Mouse (Mus musculus): Measurements from ENCODE around the gene Gm47955.
"Not testable (repeated sequence)": the region's sequence is repeated elsewhere in the genome, so short reads cannot be mapped to it uniquely, and the experiment has no call there.

The Gm47955 gene

DNA sequence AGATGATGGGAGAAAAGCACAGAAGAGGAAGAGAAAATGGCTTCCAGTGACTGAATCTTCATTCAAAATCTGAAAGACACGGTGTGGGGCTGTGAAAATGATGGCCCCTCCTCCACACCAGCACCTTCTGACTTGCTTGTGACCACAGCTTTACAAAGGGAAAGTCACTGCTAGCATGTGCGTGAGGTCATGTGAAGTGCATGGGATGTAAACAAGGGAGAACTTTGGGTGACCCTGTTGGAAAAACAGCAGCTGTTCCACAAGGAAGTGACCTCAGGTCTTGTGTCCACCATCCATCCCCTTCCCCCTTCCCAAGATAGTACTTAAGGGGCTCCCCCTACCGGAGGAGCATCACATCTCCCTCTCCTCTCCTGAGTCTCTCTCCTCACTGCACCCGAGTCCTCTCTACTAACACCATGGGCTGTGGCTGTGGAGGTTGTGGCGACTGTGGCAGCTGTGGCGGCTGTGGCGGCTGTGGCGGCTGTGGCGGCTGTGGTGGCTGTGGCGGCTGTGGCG is at the start of gene Gm47955:
Gene Gm47955, plus strand, starts transcription at position 417 of the 516 bp plus-strand sequence.
- no peak for DNase-seq (ENCODE audit: low spot score)

DNA sequence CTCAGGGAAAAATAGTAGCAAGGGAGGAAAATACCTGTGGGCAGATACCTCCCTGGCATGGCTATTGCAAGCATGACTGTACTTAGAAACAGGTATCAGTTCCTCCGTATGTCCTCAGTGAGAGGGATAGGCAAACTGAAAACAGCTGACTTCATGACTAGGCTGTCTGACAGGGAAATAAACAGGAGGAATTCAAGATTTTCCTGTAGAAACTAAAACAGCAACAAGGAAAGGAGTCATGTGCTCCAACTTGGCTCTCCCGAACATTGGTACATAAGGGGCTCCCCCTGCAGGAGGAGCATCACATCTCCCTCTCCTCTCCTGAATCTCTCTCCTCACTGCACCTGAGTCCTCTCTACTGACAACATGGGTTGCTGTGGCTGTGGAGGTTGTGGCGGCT is 47.1 kb upstream of the Gm47955 start, which contains the start of gene A030005L19Rik:
Gene A030005L19Rik, plus strand, starts transcription at position 301 of the 400 bp plus-strand sequence.
- DNase-seq (ENCODE audit: low spot score) = no peak

- not testable (repeated sequence) for DNase-seq (ENCODE audit: low spot score)
These were observed 46.7 kb upstream of the Gm47955 start for GRCm38 (mm10) chr1:82913434-82913833.

- no peak for DNase-seq (ENCODE audit: low spot score)
These were observed 35.4 kb upstream of the Gm47955 start, which contains the start of gene A030014E15Rik for GRCm38 (mm10) chr1:82924650-82925049. Gene A030014E15Rik, plus strand, starts transcription at chr1:82924917.

GRCm38 (mm10) chr1:82930558-82930957 is 29.5 kb upstream of the Gm47955 start:
- not testable (repeated sequence) for DNase-seq (ENCODE audit: low spot score)

DNA sequence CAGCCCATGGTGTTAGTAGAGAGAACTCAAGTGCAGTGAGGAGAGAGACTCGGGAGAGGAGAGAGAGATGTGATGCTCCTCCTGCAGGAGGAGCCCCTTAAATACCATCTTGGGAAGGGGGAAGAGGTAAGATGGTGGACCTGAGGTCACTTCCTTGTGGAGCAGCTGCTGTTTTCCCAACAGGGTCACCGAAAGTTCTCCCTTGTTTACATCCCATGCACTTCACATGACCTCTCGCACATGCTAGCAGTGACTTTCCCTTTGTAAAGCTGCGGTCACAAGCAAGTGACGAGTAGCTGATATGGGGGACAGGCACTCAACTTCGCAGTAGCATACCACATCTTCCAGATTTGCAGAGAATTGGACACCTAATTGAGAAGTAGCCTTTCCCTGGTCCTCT is 28.8 kb upstream of the Gm47955 start, which contains the start of gene Gm6217:
Gene Gm6217, minus strand, starts transcription at position 74 of the 400 bp plus-strand sequence.
- DNase-seq (ENCODE audit: low spot score) = not testable (repeated sequence)

DNA sequence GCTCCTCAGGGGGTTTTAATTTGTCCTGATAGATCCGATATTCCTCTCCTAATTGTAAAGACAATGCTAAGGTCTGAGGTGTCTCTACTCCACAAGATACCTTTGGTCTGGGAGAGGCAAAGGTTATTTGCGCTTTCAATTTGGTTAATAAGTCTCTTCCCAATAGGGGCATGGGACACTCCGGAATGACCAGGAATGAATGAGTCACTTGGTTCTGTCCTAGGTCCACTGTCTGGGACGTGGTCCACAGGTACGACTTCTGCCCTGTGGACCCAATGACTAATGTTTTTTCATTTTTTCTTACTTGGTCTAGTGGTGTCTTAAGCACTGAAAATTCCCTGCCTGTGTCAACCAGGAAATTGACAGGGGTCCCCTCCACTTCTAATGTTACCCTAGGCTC is 21.4 kb upstream of the Gm47955 start:
- DNase-seq (ENCODE audit: low spot score) = no peak

DNA sequence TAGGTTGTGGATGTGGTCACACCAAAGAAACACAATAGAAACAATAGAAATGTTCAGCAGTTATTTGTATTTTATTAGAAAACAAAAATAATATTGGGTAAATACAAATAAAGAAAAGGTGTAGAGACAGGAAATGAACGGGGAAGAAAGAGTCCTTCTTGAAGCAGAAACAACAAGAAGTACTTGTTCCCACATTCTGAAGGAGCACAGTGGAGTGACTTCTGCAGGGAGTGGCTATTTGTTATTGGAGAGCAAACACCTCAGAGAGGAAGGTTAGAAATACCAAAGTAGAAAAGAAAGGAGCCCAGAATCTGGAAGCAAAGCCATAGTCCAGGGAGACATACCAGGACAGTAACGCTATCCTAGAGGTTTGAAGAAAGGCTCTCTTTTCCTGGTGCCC is 17.6 kb upstream of the Gm47955 start:
- not testable (repeated sequence) for DNase-seq (ENCODE audit: low spot score)

DNA sequence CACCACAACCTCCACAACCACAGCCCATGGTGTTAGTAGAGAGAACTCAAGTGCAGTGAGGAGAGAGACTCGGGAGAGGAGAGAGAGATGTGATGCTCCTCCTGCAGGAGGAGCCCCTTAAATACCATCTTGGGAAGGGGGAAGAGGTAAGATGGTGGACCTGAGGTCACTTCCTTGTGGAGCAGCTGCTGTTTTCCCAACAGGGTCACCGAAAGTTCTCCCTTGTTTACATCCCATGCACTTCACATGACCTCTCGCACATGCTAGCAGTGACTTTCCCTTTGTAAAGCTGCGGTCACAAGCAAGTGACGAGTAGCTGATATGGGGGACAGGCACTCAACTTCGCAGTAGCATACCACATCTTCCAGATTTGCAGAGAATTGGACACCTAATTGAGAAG is 16.8 kb upstream of the Gm47955 start, which contains the start of gene A030003K21Rik:
Gene A030003K21Rik, minus strand, starts transcription at position 94 of the 400 bp plus-strand sequence.
- DNase-seq (ENCODE audit: low spot score) = not testable (repeated sequence)

- DNase-seq (ENCODE audit: low spot score) = not testable (repeated sequence)
These were observed 14.1 kb upstream of the Gm47955 start for GRCm38 (mm10) chr1:82946029-82946428.

DNA sequence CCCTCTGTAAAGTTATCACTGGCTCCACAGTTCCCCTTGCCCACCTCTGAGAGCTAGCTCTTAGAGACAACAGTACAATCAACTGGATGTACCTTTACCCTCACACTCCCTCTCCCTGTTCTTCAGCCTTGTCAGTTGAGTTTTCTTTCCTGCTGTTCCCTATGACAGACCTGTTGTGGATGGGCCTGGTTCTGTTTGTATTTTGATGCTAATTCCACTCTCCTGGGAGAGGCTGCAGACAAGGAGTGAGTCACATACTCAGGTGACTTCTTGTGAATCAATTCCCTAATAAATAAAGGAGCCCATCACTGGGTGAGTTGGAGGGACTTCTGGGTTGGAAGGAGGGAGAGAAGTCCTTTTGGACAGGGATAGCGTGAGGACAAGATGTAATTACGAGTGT is 11.5 kb upstream of the Gm47955 start:
- no peak for DNase-seq (ENCODE audit: low spot score)

DNA sequence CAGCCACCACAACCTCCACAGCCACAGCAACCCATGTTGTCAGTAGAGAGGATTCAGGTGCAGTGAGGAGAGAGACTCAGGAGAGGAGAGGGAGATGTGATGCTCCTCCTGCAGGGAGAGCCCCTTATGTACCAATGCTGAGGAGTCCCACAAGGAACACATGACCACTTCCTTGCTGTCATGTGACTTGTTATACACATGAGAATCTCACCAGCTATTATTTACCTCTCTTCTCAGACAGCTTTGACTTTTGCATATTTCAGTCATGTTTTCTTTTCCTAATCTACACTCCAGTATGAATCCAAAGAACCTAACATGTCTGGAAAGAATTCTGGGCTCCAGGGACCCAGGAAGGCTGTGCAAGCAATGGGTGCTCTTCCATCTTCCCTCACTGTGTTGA is 4.2 kb upstream of the Gm47955 start, which contains the start of gene Gm7544:
Gene Gm7544, minus strand, starts transcription at position 101 of the 400 bp plus-strand sequence.
- not testable (repeated sequence) for DNase-seq (ENCODE audit: low spot score)

DNA sequence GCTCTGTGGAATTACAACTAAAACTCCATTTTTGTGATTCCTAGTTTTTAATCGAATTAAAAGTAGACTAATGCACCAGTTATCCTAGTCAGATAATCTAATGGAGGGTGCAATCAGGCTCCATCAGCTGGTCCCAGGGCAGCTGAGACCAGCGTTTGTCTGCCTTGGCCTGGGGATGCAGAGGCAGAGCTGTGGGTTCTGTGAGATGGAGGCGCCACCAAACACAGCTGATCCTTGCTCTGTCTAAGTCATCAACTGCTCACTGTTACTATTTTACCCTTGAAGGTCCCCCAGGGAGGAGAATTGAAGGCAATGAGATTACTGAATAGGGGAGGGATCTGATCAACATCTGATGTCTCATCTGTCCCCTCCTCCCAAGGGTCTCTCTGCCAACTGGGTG is 6.3 kb downstream of the Gm47955 start:
- no peak for DNase-seq (ENCODE audit: low spot score)

- DNase-seq (ENCODE audit: low spot score) = no peak
These were observed 12.0 kb downstream of the Gm47955 start for GRCm38 (mm10) chr1:82972046-82972445.

- DNase-seq (ENCODE audit: low spot score) = no peak
These were observed 13.2 kb downstream of the Gm47955 start for GRCm38 (mm10) chr1:82973244-82973643.

GRCm38 (mm10) chr1:82973901-82974300 is 13.8 kb downstream of the Gm47955 start:
- no peak for DNase-seq (ENCODE audit: low spot score)

GRCm38 (mm10) chr1:82974342-82974741 is 14.3 kb downstream of the Gm47955 start:
- DNase-seq (ENCODE audit: low spot score) = no peak

- DNase-seq (ENCODE audit: low spot score) = no peak
These were observed 15.7 kb downstream of the Gm47955 start for GRCm38 (mm10) chr1:82975750-82976149.

GRCm38 (mm10) chr1:82977840-82978239 is 17.8 kb downstream of the Gm47955 start:
- no peak for DNase-seq (ENCODE audit: low spot score)

DNA sequence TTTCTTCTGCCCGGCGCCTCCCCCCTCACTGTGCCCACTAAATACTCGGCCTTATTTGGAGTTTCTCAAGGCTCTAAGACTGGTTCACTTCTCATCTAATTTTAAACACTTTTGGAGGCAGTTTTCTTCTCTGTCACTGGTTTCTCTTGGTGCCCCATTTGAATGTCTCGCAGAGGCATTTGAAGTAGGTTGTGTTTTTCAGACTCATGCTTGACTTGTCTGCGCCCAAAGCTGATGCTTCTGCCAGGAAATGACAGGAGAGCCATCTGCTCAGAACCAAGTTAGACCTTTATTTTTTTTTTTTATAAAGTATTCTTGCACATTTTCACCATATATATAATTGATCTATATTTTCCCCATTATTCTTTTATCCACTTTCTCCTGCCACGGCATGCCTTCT is 26.7 kb downstream of the Gm47955 start:
- DNase-seq (ENCODE audit: low spot score) = no peak

GRCm38 (mm10) chr1:82987530-82988198 is 27.6 kb downstream of the Gm47955 start:
- peak; percentile 88 for DNase-seq (ENCODE audit: low spot score)

- DNase-seq (ENCODE audit: low spot score) = no peak
These were observed 31.0 kb downstream of the Gm47955 start for GRCm38 (mm10) chr1:82991062-82991461.

GRCm38 (mm10) chr1:82991596-82991995 is 31.5 kb downstream of the Gm47955 start:
- no peak for DNase-seq (ENCODE audit: low spot score)

Data from layer of hippocampus, adult 9-10 months (tissue).